Mouse (Mus musculus) forebrain, embryonic 11.5 days (tissue): ENCODE measurements around the gene Naaladl1. TPM values are rescaled to one million over a fixed set of nuclear protein-coding genes. Genes with fewer than 3 reads are reported as not detected.
A peak's percentile ranks its signal among the peaks of the same experiment; 100 is the strongest.

ENCODE experiments used
- ATAC-seq: fragments of 200-750 bp; cut with Nextera tagmentation; replicated peaks from 2 replicates; pipeline ENCODE4 v1.8.0; 2017; ENCODE audit warnings: moderate TSS enrichment; ENCODE audit not compliant: low FRiP score
- DNase-seq: peaks from one replicate; pipeline ENCODE4 v3.0.0-alpha.2; 2017; ENCODE audit warnings: low spot score
- H3K27ac ChIP-seq: fragments of 300-500 bp; sonication (generic); 2 replicates; pipeline ENCODE4 v1.5.1; 2014; ENCODE audit warnings: low read depth, low read length
- H3K27me3 ChIP-seq: fragments of 300-500 bp; sonication (generic); 2 replicates; pipeline ENCODE4 v1.6.1; 2014; ENCODE audit warnings: mild to moderate bottlenecking, low read length, mixed read lengths; ENCODE audit not compliant: control insufficient read depth, insufficient read depth
- H3K36me3 ChIP-seq: fragments of 300-500 bp; sonication (generic); 2 replicates; pipeline ENCODE4 v1.6.1; 2014; ENCODE audit warnings: mild to moderate bottlenecking, low read length, moderate library complexity, mixed read lengths; ENCODE audit not compliant: control insufficient read depth, insufficient read depth
- H3K4me1 ChIP-seq: fragments of 300-500 bp; sonication (generic); replicated peaks from 2 replicates; pipeline ENCODE4 v1.6.1; 2014; ENCODE audit warnings: low read length, mixed read lengths; ENCODE audit not compliant: control insufficient read depth, insufficient read depth
- H3K4me2 ChIP-seq: fragments of 300-500 bp; sonication (generic); 2 replicates; pipeline ENCODE4 v1.6.1; 2014; ENCODE audit warnings: low read depth, mild to moderate bottlenecking, low read length, moderate library complexity, mixed read lengths; ENCODE audit not compliant: severe bottlenecking
- H3K4me3 ChIP-seq: fragments of 300-500 bp; sonication (generic); 2 replicates; pipeline ENCODE4 v1.5.1; 2014; ENCODE audit warnings: low read depth, low read length
- H3K9ac ChIP-seq: fragments of 300-500 bp; sonication (generic); 2 replicates; pipeline ENCODE4 v1.6.1; 2014; ENCODE audit warnings: low read length
- H3K9me3 ChIP-seq: fragments of 300-500 bp; sonication (generic); 2 replicates; pipeline ENCODE4 v1.6.1; 2016; ENCODE audit warnings: low read length, mixed read lengths; ENCODE audit not compliant: control insufficient read depth
- WGBS: fragments of 180-500 bp; shearing (Covaris S2); extraction: QIAGEN DNeasy Blood & Tissue Kit; methylation state at CpG from one replicate; pipeline ENCODE4 v1.1.7; 2014; 5-methylcytosine and 5-hydroxymethylcytosine counted together
- polyA plus RNA-seq: library from polyadenylated mRNA; unstranded; fragments of >200 nt; fragmentation: Nextera tagmentation; extraction: Ambion mirVana; gene quantifications from 2 replicates; pipeline ENCODE4 v1.2.1, GENCODE M21; 2014

Naaladl1 gene
- polyA plus RNA-seq = 0.93 and 1.0 TPM in 2 replicates

DNA sequence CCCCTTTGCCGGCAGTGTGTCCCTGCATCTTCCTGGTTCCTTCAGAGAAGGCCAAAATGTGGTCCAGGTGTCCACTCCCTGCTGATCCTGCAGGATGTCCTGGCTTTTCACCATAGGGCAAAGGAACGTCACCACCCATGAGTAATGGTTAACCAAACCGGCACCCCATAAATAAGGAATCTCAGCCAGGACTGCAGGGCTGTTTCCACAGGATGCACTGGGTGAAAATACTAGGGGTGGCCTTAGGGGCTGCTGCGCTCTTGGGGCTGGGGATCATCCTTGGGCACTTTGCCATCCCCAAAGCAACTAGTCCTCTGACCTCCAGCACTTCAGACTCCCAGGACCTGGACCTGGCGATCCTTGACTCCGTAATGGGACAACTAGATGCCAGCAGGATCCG, at the start of gene Naaladl1:
Gene Naaladl1, plus strand, starts transcription at position 197 of the 400 bp plus-strand sequence.
- Histone ChIP-seq H3K27ac (no peak within 1 kb of the TSS), H3K4me2 (no peak within 1 kb of the TSS), H3K36me3 (no peaks in the 10 kb centered on the region), H3K27me3 (no peaks in the 10 kb centered on the region), H3K9ac (no peak within 1 kb of the TSS), H3K4me1 (no peaks in the 10 kb centered on the region), H3K4me3 (no peak within 1 kb of the TSS), H3K9me3 (no peaks in the 10 kb centered on the region)
- DNase-seq = no peak
- 88% methylated on average over 7 of the region's 7 CpGs for WGBS
- ATAC-seq = no peak

GRCm38 (mm10) chr19:6056696-6057095, 48.9 kb upstream of the Naaladl1 start:
- H3K4me2 ChIP-seq = peak overlapping the region; percentile 81

DNA sequence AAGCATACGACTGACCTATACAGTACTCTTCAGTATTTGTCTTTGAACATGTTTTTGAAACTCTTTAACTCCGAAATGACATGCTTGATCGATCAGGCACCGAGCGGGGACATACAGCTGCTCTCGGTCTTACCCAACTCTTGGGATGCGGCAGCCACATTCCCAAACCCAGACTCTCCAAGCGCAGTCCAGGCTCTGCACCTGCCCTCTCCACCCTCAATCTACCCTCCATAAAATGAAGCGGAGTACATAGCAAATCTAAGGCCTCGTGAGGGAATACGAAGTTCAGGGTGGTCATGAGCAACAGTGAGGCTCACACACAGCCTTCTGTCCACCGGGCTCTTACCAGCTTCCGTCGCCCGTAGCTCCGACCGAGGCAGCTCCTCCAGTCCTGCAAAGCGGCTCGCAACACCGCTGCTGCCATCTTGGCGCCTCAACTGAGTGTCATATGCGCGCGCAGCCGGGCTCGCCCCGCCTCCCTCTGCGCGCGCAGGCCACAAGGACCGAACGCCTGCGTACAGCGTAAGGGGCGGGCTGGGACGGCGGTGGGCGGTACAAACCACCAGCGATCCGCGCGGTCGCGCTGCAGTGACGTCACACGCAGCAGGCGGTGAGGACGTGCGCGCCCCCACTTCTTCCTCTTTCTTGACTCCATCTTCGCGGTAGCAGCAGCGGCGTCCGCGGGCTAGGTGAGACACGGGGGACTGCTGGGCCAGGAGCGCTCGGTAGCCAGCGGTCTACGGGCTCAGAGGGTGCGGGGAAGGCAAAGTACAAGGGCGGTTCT, 48.1 kb upstream of the Naaladl1 start, which contains the start of the genes Mrpl49 and Fau:
Gene Mrpl49, minus strand, starts transcription at position 473 of the 784 bp plus-strand sequence.
Gene Fau, plus strand, starts transcription at position 532 of the 784 bp plus-strand sequence.
- no peaks in the 10 kb centered on the region for H3K27me3 ChIP-seq
- ATAC-seq (peak; percentile 90), DNase-seq (peak; percentile 100)
- H3K4me3 ChIP-seq = peak within 1 kb of the TSS; percentile 82
- H3K9ac ChIP-seq = peak within 1 kb of the TSS; percentile 90
- peaks cover 21% of the 10 kb centered on the region for H3K4me1 ChIP-seq
- no peaks in the 10 kb centered on the region for H3K9me3 ChIP-seq
- H3K4me2 ChIP-seq = peak within 1 kb of the TSS; percentile 81
- peaks cover 19% of the 10 kb centered on the region; the same call in 1 of the 2 replicates for H3K36me3 ChIP-seq
- H3K27ac ChIP-seq = peak within 1 kb of the TSS; percentile 48
- under 1% methylated on average over 63 of the region's 63 CpGs for WGBS

More at GRCm38 (mm10) chr19:6056696-6057095, 48.9 kb upstream of the Naaladl1 start:
- Histone ChIP-seq H3K9me3 (no peaks in the 10 kb centered on the region), H3K36me3 (peaks cover 20% of the 10 kb centered on the region; the same call in 1 of the 2 replicates), H3K9ac (peak overlapping the region; percentile 90), H3K27ac (no peak overlapping the region), H3K4me1 (peaks cover 14% of the 10 kb centered on the region), H3K4me3 (peak overlapping the region; percentile 82), H3K27me3 (no peaks in the 10 kb centered on the region)
- WGBS = 57% methylated on average over 4 of the region's 4 CpGs
- DNase-seq = no peak
- no peak for ATAC-seq

- no peak for ATAC-seq
- Histone ChIP-seq H3K4me3 (peak overlapping the region; percentile 82), H3K9me3 (no peaks in the 10 kb centered on the region), H3K36me3 (peaks cover 11% of the 10 kb centered on the region; the same call in 1 of the 2 replicates), H3K4me2 (peak overlapping the region; percentile 81), H3K4me1 (peaks cover 24% of the 10 kb centered on the region), H3K9ac (peak overlapping the region; percentile 90), H3K27ac (no peak overlapping the region), H3K27me3 (no peaks in the 10 kb centered on the region)
- no peak for DNase-seq
- 44% methylated on average over 5 of the region's 5 CpGs for WGBS
These were observed 47.1 kb upstream of the Naaladl1 start for GRCm38 (mm10) chr19:6058513-6058912.

- Histone ChIP-seq H3K27ac (no peak overlapping the region), H3K36me3 (peaks cover 9% of the 10 kb centered on the region; the same call in 1 of the 2 replicates), H3K9ac (peak overlapping the region; percentile 90), H3K4me2 (peak overlapping the region; percentile 81; the same call in 1 of the 2 replicates), H3K9me3 (no peaks in the 10 kb centered on the region), H3K4me3 (peak overlapping the region; percentile 82), H3K4me1 (peaks cover 24% of the 10 kb centered on the region), H3K27me3 (no peaks in the 10 kb centered on the region)
- WGBS = 82% methylated on average over 5 of the region's 5 CpGs
- ATAC-seq (no peak), DNase-seq (peak; percentile 47)
These were observed 46.6 kb upstream of the Naaladl1 start for GRCm38 (mm10) chr19:6058966-6059365.

DNA sequence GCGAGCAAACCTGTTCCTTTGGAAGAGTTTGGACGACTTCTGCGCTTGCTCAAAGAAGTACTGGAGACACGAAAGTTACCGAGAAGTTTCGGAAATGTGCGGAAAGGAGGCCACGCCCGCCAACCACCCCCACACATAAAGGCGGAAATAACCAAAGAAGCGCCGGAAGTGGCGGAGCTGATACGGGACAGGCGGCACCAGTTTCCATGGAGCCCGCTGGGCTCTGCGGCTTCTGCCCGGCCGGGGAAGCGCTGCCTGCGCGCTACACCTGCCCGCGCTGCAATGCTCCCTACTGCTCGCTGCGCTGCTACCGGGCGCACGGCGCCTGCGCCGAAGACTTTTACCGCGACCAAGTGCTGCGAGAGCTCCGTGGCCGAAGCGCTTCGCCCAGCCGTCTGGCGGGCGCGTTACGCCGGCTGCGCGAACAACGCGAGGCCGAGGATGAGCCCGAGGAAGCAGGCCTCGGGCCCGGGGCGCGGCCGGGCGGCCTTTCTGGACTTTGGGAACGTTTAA, 44.5 kb upstream of the Naaladl1 start, which contains the start of gene Znhit2:
Gene Znhit2, plus strand, starts transcription at position 172 of the 513 bp plus-strand sequence.
- H3K27ac ChIP-seq = peak within 1 kb of the TSS; percentile 93
- H3K9me3 ChIP-seq = no peaks in the 10 kb centered on the region
- peak within 1 kb of the TSS; percentile 88 for H3K4me3 ChIP-seq
- H3K9ac ChIP-seq = peak within 1 kb of the TSS; percentile 95
- H3K27me3 ChIP-seq = no peaks in the 10 kb centered on the region
- ATAC-seq = peak; percentile 68
- peaks cover 3% of the 10 kb centered on the region; the same call in 1 of the 2 replicates for H3K36me3 ChIP-seq
- peaks cover 24% of the 10 kb centered on the region for H3K4me1 ChIP-seq
- WGBS = under 1% methylated on average over 58 of the region's 58 CpGs
- DNase-seq = peak; percentile 92
- H3K4me2 ChIP-seq = peak within 1 kb of the TSS; percentile 100

GRCm38 (mm10) chr19:6061641-6062302, 43.8 kb upstream of the Naaladl1 start:
- peak overlapping the region; percentile 100 for H3K4me2 ChIP-seq
- DNase-seq = peak; percentile 65
- H3K27ac ChIP-seq = peak overlapping the region; percentile 93
- H3K4me1 ChIP-seq = peaks cover 23% of the 10 kb centered on the region
- peak overlapping the region; percentile 95 for H3K9ac ChIP-seq
- WGBS = 3% methylated on average over 44 of the region's 44 CpGs
- 0 out of 2 replicates have a peak, but pooled peaks have one; percentile 13 for ATAC-seq
- H3K27me3 ChIP-seq = no peaks in the 10 kb centered on the region
- H3K36me3 ChIP-seq = peaks cover 3% of the 10 kb centered on the region; the same call in 1 of the 2 replicates
- H3K9me3 ChIP-seq = no peaks in the 10 kb centered on the region
- H3K4me3 ChIP-seq = peak overlapping the region; percentile 88

- no peak for ATAC-seq
- 80% methylated on average over 5 of the region's 5 CpGs for WGBS
- peak; percentile 50 for DNase-seq
- Histone ChIP-seq H3K4me3 (peak overlapping the region; percentile 88), H3K27ac (peak overlapping the region; percentile 93; the same call in 1 of the 2 replicates), H3K4me2 (peak overlapping the region; percentile 100), H3K36me3 (peaks cover 3% of the 10 kb centered on the region; the same call in 1 of the 2 replicates), H3K9ac (no peak overlapping the region), H3K27me3 (no peaks in the 10 kb centered on the region), H3K9me3 (no peaks in the 10 kb centered on the region), H3K4me1 (peaks cover 26% of the 10 kb centered on the region)
These were observed 43.2 kb upstream of the Naaladl1 start for GRCm38 (mm10) chr19:6062418-6062817.
